Mouse (Mus musculus) intestine, embryonic 16.5 days (tissue): ENCODE data around the gene Radil. TPM values are rescaled to one million over a fixed set of nuclear protein-coding genes. Genes with fewer than 3 reads are reported as not detected.

ENCODE experiments used
- ATAC-seq: fragments of 200-750 bp; cut with Nextera tagmentation; 2 replicates; pipeline ENCODE4 v1.8.0; 2017; ENCODE audit warnings: moderate TSS enrichment, moderate library complexity
- H3K27ac ChIP-seq: fragments of 300-500 bp; sonication (generic); 2 replicates; pipeline ENCODE4 v1.5.1; 2014; ENCODE audit warnings: mild to moderate bottlenecking, low read length
- H3K27me3 ChIP-seq: fragments of 300-500 bp; sonication (generic); replicated peaks from 2 replicates; pipeline ENCODE4 v1.6.1; 2014; ENCODE audit warnings: low read length, control low read depth, mixed read lengths; ENCODE audit not compliant: control insufficient read depth, insufficient read depth
- H3K36me3 ChIP-seq: fragments of 300-500 bp; sonication (generic); 2 replicates; pipeline ENCODE4 v1.6.1; 2014; ENCODE audit warnings: low read length, control low read depth; ENCODE audit not compliant: control insufficient read depth, insufficient read depth
- H3K4me1 ChIP-seq: fragments of 300-500 bp; sonication (generic); 2 replicates; pipeline ENCODE4 v1.6.1; 2014; ENCODE audit warnings: low read length, control low read depth, mixed read lengths; ENCODE audit not compliant: control insufficient read depth, insufficient read depth
- H3K4me2 ChIP-seq: fragments of 300-500 bp; sonication (generic); 2 replicates; pipeline ENCODE4 v1.6.1; 2014; ENCODE audit warnings: low read depth, low read length, control low read depth
- H3K4me3 ChIP-seq: fragments of 300-500 bp; sonication (generic); 2 replicates; pipeline ENCODE4 v1.5.1; 2014; ENCODE audit warnings: mild to moderate bottlenecking, low read length
- H3K9ac ChIP-seq: fragments of 300-500 bp; sonication (generic); 2 replicates; pipeline ENCODE4 v1.6.1; 2014; ENCODE audit warnings: low read depth, low read length
- H3K9me3 ChIP-seq: fragments of 300-500 bp; sonication (generic); 2 replicates; pipeline ENCODE4 v1.6.1; 2016; ENCODE audit warnings: low read length, control low read depth; ENCODE audit not compliant: control insufficient read depth
- WGBS: fragments of 180-500 bp; shearing (Covaris S2); extraction: QIAGEN DNeasy Blood & Tissue Kit; methylation state at CpG from one replicate; pipeline ENCODE4 v1.1.7; 2014; 5-methylcytosine and 5-hydroxymethylcytosine counted together
- polyA plus RNA-seq: library from polyadenylated mRNA; unstranded; fragments of >200 nt; fragmentation: Nextera tagmentation; extraction: Ambion mirVana; gene quantifications from 2 replicates; pipeline ENCODE4 v1.2.1, GENCODE M21; 2015

The Radil gene
- polyA plus RNA-seq, 1 experiment from 2014 or later, result 1.6 TPM

DNA sequence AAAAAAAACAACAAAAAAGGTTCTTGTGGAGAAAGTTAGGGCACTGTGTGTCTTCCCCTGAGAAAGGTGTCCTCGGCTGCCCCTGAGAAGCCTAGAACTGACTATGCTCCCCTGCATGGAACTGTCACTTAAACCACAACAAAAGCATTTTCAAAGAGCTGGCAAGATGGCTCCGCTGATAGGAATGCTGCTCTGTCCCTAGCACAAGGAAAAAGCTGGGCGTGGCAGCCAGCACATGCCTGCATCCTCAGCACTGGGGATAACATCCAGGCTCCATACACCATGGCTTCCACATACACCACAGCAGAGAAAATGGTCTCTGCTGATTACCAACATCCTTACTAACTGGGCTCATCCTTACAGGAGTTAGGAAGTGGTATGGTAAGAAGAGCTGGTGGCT is 3.8 kb downstream of the Radil start:
- peaks cover 4% of the 10 kb centered on the region for H3K27me3 ChIP-seq
- H3K4me3 ChIP-seq, result no peak overlapping the region
- H3K9me3 ChIP-seq, result no peaks in the 10 kb centered on the region
- H3K9ac ChIP-seq, result no peak overlapping the region
- 77% methylated on average over 3 of the region's 3 CpGs for WGBS
- no peak for ATAC-seq
- H3K4me2 ChIP-seq, result no peak overlapping the region
- H3K4me1 ChIP-seq, result peaks cover 11% of the 10 kb centered on the region
- no peaks in the 10 kb centered on the region for H3K36me3 ChIP-seq
- H3K27ac ChIP-seq, result no peak overlapping the region

DNA sequence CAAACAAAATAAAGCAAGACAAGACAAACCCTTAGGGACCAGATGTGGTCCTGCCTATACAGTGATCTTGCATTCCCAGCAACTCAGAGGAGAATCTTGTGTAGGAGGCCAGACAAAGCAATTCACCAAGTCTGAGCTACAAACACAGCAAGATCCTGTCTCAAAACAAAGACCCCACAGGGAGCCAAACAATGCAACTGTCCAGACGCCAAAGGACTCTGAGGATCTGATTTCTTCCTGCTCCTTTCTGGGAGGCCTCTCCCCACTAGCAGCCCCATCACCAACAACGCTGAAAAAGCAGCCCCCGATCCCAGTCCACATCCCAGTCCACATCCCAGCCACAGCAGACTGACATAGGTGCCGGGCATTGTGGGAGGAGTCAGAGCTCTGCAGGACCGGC is 4.6 kb downstream of the Radil start:
- Histone ChIP-seq H3K4me2 (no peak overlapping the region), H3K27ac (no peak overlapping the region), H3K9me3 (no peaks in the 10 kb centered on the region), H3K4me3 (no peak overlapping the region), H3K9ac (no peak overlapping the region), H3K27me3 (peaks cover 4% of the 10 kb centered on the region), H3K36me3 (no peaks in the 10 kb centered on the region), H3K4me1 (peaks cover 11% of the 10 kb centered on the region)
- ATAC-seq, result no peak
- 36% methylated on average over 5 of the region's 5 CpGs for WGBS

DNA sequence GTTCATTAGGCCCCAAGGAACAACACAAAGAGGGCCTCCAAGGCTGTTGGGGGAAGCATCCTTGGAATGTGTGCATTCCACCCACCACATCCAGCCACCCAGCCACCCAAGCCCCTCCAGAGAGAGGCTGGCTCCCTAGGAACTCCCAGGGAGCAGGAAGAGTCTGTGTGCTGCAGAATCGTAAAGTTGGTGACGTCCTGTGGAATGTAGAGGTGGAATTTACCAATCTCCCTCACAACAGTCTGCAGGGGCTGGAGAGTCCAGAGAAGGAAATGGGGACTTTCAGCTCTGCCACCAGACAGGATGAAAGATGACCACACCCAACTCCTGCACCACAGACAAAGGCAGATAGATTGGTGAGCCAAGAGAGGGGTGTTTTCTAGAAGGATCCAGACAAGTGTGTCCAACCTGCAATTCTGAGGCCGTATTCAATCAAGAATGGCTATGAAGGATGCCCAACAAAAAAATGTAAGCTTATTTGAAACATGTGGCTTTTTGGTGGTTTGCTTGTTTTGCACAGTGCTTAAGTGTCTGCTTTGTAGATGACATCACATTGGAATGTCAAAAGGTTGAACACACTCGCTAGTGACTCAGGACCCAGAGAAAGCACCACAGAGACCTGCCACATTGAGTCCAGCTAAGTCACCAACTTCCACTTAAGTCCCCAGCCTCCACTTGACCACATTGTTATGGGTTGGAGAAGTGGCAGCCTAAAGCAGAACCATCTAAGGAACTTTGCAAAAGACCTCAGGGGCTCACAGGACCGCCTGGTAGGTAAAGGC is 5.7 kb downstream of the Radil start:
- no peaks in the 10 kb centered on the region for H3K36me3 ChIP-seq
- no peak overlapping the region for H3K4me2 ChIP-seq
- H3K27ac ChIP-seq, result no peak overlapping the region
- ATAC-seq, result no peak
- no peaks in the 10 kb centered on the region for H3K9me3 ChIP-seq
- H3K4me3 ChIP-seq, result no peak overlapping the region
- no peak overlapping the region for H3K9ac ChIP-seq
- no peaks in the 10 kb centered on the region for H3K27me3 ChIP-seq
- 57% methylated on average over 5 of the region's 5 CpGs for whole genome bisulfite sequencing
- peaks cover 6% of the 10 kb centered on the region for H3K4me1 ChIP-seq

DNA sequence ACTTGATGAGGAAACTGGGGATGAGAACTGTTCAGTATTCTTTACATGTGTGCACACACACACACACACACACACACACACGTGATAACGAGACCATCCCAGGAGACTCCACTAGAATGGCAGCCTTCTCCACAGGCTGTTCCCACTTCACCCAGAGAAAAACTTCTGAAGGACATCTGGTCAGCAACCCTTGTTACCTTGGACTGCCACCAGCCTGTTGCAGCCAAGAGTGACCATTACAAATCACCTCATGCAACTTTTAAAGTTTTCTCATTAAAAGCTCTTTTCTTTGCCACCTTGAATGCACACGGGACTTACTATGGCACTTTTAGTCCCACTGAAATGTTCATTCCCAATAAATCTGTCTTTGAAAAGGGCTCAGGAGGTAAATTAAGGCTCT is 13.6 kb downstream of the Radil start:
- Histone ChIP-seq H3K27me3 (no peaks in the 10 kb centered on the region), H3K9me3 (no peaks in the 10 kb centered on the region), H3K4me3 (no peak overlapping the region), H3K9ac (no peak overlapping the region), H3K27ac (no peak overlapping the region), H3K4me2 (no peak overlapping the region), H3K36me3 (no peaks in the 10 kb centered on the region), H3K4me1 (no peaks in the 10 kb centered on the region)
- no peak for ATAC-seq
- WGBS, result 82% methylated on average over 3 of the region's 3 CpGs

DNA sequence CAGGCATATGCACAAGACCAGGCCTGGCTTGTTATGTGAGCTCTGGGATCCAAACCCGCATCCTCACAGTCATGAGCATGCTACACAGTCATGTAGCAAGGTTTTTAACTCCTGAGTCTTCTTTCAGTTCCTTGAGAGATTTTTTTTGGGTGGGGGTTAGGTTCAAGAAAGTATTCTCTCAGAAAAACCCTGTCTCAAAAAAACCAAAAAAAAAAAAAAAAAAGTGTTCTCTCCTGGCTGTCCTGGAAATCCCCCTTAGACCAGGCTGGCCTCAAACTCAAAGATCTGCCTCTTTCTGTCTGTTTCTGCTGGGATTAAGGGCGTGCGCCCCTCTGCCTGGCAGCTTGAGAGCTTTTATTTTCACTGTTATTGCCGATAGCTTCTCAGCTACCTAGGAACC is 15.5 kb downstream of the Radil start:
- H3K9me3 ChIP-seq, result no peaks in the 10 kb centered on the region
- no peak for ATAC-seq
- 73% methylated on average over 4 of the region's 4 CpGs for WGBS
- H3K9ac ChIP-seq, result no peak overlapping the region
- no peak overlapping the region for H3K4me3 ChIP-seq
- no peak overlapping the region for H3K4me2 ChIP-seq
- H3K36me3 ChIP-seq, result no peaks in the 10 kb centered on the region
- H3K27me3 ChIP-seq, result peaks cover 1% of the 10 kb centered on the region; the same call in 1 of the 2 replicates
- H3K27ac ChIP-seq, result no peak overlapping the region
- no peaks in the 10 kb centered on the region for H3K4me1 ChIP-seq

DNA sequence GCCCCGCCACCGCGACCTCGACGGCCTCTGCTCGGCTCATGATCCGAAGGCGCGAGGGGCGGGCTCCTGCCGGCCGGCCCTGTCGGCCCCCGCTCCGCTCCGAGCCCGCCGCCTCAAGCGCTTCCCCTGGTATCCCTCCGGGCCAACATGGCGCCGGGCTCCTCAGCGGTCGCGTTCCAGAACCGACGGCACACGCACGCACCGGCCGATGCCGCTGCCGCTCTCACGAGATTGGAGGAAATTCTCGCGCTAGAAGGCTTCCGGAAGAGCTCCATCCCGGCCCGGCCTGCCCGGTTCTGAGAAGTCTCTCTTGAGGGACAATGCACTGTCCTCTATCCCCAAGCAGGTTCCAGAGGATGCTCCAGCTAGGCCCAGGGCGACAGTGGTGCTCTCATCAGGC is 21.0 kb downstream of the Radil start, which contains the start of gene Papolb:
Gene Papolb, minus strand, starts transcription at position 162 of the 400 bp plus-strand sequence.
- Histone ChIP-seq H3K4me3 (no peak within 1 kb of the TSS; the same call in 1 of the 2 replicates), H3K9me3 (0 out of 2 replicates have a peak, but pooled peaks cover 8% of the 10 kb centered on the region), H3K4me2 (peak within 1 kb of the TSS; percentile 34), H3K27me3 (peaks cover 12% of the 10 kb centered on the region; the same call in 1 of the 2 replicates), H3K27ac (no peak within 1 kb of the TSS), H3K4me1 (no peaks in the 10 kb centered on the region), H3K36me3 (no peaks in the 10 kb centered on the region), H3K9ac (no peak within 1 kb of the TSS)
- ATAC-seq, result no peak
- WGBS, result 42% methylated on average over 41 of the region's 41 CpGs

DNA sequence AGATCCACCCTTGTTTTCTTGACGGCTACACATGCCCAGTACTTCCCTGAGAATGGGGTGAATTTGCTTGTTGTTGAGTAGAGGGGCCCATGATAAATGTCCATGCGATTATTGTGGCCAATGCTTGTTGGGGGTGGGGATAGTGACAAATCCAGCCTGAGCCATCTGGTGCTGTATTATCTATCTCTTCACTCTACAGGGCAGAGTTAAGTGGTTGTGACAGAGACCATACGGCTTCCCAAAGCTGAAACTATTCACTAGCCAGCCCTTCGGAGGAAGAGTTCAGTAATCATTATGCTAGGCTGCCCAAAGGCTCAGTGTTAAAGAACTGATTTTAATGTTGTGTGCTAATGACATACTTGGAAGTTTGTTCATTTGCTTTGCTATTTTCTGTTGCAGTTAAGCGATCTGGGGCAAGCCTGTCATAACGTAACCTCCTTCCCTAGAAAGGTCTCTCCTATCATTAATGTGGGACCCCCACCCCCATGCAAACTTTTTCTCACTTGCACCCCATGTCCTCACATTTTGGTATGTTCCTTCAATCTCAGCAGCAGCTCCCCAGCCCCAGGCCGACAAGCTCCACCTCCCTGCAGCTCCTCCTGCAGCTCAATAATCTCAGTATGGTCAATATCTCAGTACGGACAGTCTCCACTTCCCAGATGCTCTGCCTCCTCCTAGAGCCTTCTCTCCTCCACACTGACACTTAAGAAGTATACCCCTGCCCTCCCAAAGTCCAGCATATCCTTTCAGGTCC is 26.0 kb downstream of the Radil start:
- Histone ChIP-seq H3K4me2 (no peak overlapping the region), H3K36me3 (no peaks in the 10 kb centered on the region), H3K27ac (peak overlapping the region; percentile 48; the same call in 1 of the 2 replicates), H3K4me3 (no peak overlapping the region), H3K9me3 (0 out of 2 replicates have a peak, but pooled peaks cover 5% of the 10 kb centered on the region), H3K27me3 (peaks cover 5% of the 10 kb centered on the region; the same call in 1 of the 2 replicates), H3K4me1 (no peaks in the 10 kb centered on the region), H3K9ac (no peak overlapping the region)
- peak; percentile 52; the same call in 1 of the 2 replicates for ATAC-seq
- WGBS, result 59% methylated on average over 8 of the region's 8 CpGs

DNA sequence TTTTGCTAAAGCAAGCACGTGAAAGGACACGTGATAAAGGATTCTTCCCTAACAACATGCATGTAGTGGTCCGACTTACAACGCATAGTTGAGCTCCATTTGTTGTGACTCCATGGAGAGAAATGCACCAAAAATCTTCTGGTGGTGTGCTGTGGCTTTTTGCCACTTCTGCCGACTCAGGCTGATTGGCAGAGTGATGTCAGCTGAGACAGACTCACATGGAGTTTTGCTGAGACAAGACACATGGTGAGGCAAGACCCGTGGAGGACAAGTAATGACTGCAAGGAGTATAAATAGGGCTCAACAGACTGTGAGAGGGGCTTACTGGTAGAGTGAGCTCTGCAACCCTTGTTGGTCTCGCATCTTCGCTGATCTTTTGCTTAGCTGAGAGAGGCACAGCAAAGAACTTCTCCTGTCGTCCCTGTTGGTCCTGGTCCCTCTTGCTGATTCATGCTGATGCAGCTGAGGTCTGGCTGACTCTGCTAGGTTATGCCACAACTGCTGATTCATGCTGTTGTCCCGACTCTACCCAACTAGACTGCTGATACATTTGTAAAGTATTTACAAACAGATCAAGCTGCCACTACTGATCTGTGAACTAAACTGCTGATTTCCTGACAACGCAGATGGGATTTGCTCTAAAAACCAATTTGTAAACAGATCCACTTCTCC is 29.6 kb downstream of the Radil start:
- ATAC-seq, result no peak

DNA sequence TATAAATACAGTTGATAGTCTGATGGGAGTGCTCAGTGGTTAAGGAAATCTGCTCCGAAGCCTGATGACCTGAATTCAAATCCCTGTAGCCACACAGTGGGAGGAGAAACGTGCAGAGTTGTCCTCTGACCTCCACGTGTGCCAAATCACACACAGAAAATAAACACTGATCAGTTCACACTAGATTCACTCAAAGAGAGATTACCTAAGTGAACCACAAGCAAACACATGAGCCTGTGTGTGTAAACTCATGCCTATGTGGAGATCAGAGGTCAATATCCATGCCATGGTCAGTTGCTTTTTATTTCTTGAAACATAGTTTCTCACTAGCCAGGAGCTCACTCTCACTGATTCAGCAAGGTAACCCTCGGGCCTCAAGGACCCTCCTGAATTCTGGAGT is 30.5 kb downstream of the Radil start:
- no peak overlapping the region for H3K27ac ChIP-seq
- H3K4me1 ChIP-seq, result no peaks in the 10 kb centered on the region
- no peak overlapping the region for H3K9ac ChIP-seq
- H3K9me3 ChIP-seq, result no peaks in the 10 kb centered on the region
- no peaks in the 10 kb centered on the region for H3K27me3 ChIP-seq
- no peaks in the 10 kb centered on the region for H3K36me3 ChIP-seq
- H3K4me3 ChIP-seq, result no peak overlapping the region
- no peak for ATAC-seq
- H3K4me2 ChIP-seq, result no peak overlapping the region
- 80% methylated on average over 4 of the region's 4 CpGs for WGBS

More for the DNA sequence above, 29.6 kb downstream of the Radil start:
- Histone ChIP-seq H3K4me1 (no peaks in the 10 kb centered on the region), H3K9ac (no peak overlapping the region), H3K9me3 (no peaks in the 10 kb centered on the region), H3K27ac (no peak overlapping the region), H3K36me3 (no peaks in the 10 kb centered on the region), H3K4me2 (no peak overlapping the region), H3K27me3 (no peaks in the 10 kb centered on the region), H3K4me3 (no peak overlapping the region)
- 80% methylated on average over 11 of the region's 11 CpGs for WGBS
